Mouse (Mus musculus) lung, embryonic 16.5 days (tissue): Measurements from ENCODE around the gene Dlx4. TPM values are rescaled to one million over a fixed set of nuclear protein-coding genes. Genes with fewer than 3 reads are reported as not detected.

Experiments used
- ATAC-seq: fragments of 200-750 bp; cut with Nextera tagmentation; 2 replicates; pipeline ENCODE4 v1.8.0; 2017; ENCODE audit warnings: low read depth, mild to moderate bottlenecking, moderate library complexity
- H3K27ac ChIP-seq: fragments of 300-500 bp; sonication (generic); 2 replicates; pipeline ENCODE4 v1.5.1; 2014; ENCODE audit warnings: mild to moderate bottlenecking, control low read depth, low read length
- H3K27me3 ChIP-seq: fragments of 300-500 bp; sonication (generic); 2 replicates; pipeline ENCODE4 v1.6.1; 2014; ENCODE audit warnings: low read depth, low read length, mixed read lengths; ENCODE audit not compliant: control insufficient read depth, insufficient read depth
- H3K36me3 ChIP-seq: fragments of 300-500 bp; sonication (generic); 2 replicates; pipeline ENCODE4 v1.6.1; 2014; ENCODE audit warnings: low read length; ENCODE audit not compliant: control insufficient read depth, insufficient read depth
- H3K4me1 ChIP-seq: fragments of 300-500 bp; sonication (generic); replicated peaks from 2 replicates; pipeline ENCODE4 v1.6.1; 2014; ENCODE audit warnings: low read length, mixed read lengths; ENCODE audit not compliant: control insufficient read depth, insufficient read depth
- H3K4me2 ChIP-seq: fragments of 300-500 bp; sonication (generic); 2 replicates; pipeline ENCODE4 v1.6.1; 2014; ENCODE audit warnings: low read depth, low read length, control low read depth
- H3K4me3 ChIP-seq: fragments of 300-500 bp; sonication (generic); 2 replicates; pipeline ENCODE4 v1.5.1; 2014; ENCODE audit warnings: mild to moderate bottlenecking, low read length, control low read depth
- H3K9ac ChIP-seq: fragments of 300-500 bp; sonication (generic); 2 replicates; pipeline ENCODE4 v1.6.1; 2014; ENCODE audit warnings: low read length, control low read depth
- H3K9me3 ChIP-seq: fragments of 300-500 bp; sonication (generic); 2 replicates; pipeline ENCODE4 v1.6.1; 2016; ENCODE audit warnings: low read length; ENCODE audit not compliant: control insufficient read depth
- WGBS: fragments of 180-500 bp; shearing (Covaris S2); extraction: QIAGEN DNeasy Blood & Tissue Kit; methylation state at CpG from one replicate; pipeline ENCODE4 v1.1.7; 2014; 5-methylcytosine and 5-hydroxymethylcytosine counted together
- polyA plus RNA-seq: library from polyadenylated mRNA; unstranded; fragments of >200 nt; fragmentation: Nextera tagmentation; extraction: Ambion mirVana; gene quantifications from 2 replicates; pipeline ENCODE4 v1.2.1, GENCODE M21; 2015

The Dlx4 gene
- polyA plus RNA-seq, 1 experiment from 2014 or later: 1.3 TPM

DNA sequence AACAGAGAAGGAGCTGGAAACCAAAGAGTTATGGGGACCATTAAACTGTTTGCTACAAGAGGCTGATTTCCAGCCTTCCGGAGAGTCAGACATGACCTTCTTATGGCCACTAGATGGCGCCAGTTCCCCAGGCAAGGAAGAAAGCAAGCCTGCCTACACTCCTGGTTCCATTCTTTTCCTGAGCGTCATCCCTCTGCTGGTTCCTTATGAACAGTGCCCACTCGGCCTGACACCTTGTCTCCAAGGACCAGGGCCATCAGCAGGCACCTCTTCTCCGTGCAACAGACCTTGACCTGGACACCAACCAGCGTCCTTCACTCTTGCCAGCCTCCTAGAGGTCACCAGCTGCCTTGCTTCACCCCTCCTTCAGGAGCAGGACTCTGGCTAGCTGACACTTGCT, 29.0 kb downstream of the Dlx4 start:
- H3K27ac ChIP-seq: no peak overlapping the region
- no peak overlapping the region for H3K9ac ChIP-seq
- no peaks in the 10 kb centered on the region for H3K9me3 ChIP-seq
- no peak overlapping the region for H3K4me2 ChIP-seq
- H3K4me3 ChIP-seq: no peak overlapping the region
- H3K36me3 ChIP-seq: no peaks in the 10 kb centered on the region
- 4% methylated on average over 6 of the region's 6 CpGs for WGBS
- H3K4me1 ChIP-seq: peaks cover 14% of the 10 kb centered on the region
- peak; percentile 46 for ATAC-seq
- H3K27me3 ChIP-seq: peaks cover 41% of the 10 kb centered on the region

DNA sequence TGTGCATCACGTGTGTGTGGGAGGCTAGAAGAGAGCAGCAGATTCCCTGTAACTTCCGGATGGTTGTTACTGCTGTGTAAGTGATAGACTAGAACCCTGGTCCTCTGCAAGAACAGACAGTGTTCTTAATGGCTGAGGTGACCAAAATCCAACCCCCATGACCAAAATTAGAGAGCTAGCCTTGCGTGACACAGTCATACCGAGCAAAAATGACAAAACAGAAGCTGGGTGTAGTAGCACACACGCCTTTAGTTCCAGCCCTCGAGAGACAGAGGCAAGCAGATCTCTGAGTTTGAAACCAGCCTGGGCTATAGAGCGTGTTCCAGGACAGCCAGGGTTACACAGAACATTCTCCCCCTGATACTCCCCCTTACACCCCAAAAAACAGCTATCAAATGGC, 36.0 kb downstream of the Dlx4 start:
- Histone ChIP-seq H3K27ac (no peak overlapping the region), H3K4me1 (peaks cover 15% of the 10 kb centered on the region), H3K4me2 (no peak overlapping the region), H3K9me3 (no peaks in the 10 kb centered on the region), H3K4me3 (no peak overlapping the region), H3K36me3 (no peaks in the 10 kb centered on the region), H3K9ac (no peak overlapping the region), H3K27me3 (no peaks in the 10 kb centered on the region)
- ATAC-seq: no peak
- WGBS: 84% methylated on average over 7 of the region's 7 CpGs

DNA sequence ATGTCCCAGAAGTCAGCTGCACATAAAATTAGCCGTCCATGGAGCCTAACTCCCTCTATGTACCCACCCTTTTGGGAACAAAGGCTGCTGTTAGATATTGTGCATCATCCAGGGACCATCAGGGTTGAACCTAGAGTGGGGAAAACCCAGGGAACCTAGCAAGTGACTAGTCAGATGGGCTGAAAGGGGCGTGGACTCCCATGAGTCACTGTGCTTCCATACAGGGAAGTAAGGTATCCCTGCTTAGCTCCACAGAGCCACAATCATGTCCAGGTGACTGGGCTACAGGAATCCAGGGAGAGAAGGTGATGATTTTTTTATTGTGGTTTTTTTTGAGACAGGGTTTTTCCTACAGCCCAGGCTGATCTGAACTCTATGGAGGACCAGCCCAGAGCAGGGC, 37.1 kb downstream of the Dlx4 start:
- 80% methylated on average over 2 of the region's 2 CpGs for WGBS
- no peak overlapping the region for H3K4me2 ChIP-seq
- H3K27ac ChIP-seq: no peak overlapping the region
- H3K27me3 ChIP-seq: no peaks in the 10 kb centered on the region
- H3K9ac ChIP-seq: no peak overlapping the region
- no peak overlapping the region for H3K4me3 ChIP-seq
- no peaks in the 10 kb centered on the region for H3K36me3 ChIP-seq
- H3K4me1 ChIP-seq: peaks cover 16% of the 10 kb centered on the region
- ATAC-seq: no peak
- H3K9me3 ChIP-seq: no peaks in the 10 kb centered on the region

DNA sequence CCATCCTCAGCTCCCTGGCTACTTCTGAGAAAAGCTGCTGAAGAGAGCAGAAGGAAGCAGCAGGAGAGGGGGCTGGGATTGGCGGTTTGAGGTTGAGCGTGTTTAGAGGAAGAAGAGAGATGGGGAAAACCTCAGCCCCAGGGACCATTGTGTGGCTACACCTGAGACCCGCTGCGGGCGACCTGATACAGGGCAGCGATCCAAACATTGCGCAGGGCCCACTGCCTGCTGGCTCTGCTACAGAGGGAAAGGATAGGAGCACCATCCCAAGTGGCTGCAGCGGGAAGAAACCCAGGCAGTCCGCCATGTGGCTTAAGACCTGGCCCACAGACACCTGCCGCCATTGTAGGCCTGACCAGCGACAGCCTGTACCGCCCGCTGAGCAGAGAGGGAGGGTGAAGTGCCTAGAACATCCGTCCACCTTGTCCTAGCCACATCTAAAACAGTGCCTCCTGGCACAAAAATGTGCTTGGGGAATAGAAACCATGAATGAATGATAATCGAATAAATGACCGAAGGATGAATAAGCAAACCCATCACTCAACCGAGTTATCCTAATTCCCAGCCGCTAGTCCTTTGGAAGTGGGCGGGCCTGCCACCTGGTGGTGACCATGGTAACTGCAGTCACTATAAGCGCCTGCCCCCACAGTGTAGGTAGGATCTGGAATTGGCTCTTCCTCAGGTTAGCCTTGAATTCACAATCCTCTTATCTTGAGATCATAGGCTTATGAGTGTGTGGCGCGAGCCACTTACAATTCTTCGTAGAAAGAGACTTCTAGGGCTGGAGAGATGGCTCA, 39.4 kb downstream of the Dlx4 start:
- Histone ChIP-seq H3K9ac (no peak overlapping the region), H3K9me3 (peaks cover 3% of the 10 kb centered on the region; the same call in 1 of the 2 replicates), H3K4me2 (no peak overlapping the region), H3K4me3 (no peak overlapping the region), H3K36me3 (no peaks in the 10 kb centered on the region), H3K4me1 (peaks cover 16% of the 10 kb centered on the region), H3K27me3 (no peaks in the 10 kb centered on the region), H3K27ac (no peak overlapping the region; the same call in 1 of the 2 replicates)
- peak; percentile 43 for ATAC-seq
- 31% methylated on average over 23 of the region's 23 CpGs for WGBS

DNA sequence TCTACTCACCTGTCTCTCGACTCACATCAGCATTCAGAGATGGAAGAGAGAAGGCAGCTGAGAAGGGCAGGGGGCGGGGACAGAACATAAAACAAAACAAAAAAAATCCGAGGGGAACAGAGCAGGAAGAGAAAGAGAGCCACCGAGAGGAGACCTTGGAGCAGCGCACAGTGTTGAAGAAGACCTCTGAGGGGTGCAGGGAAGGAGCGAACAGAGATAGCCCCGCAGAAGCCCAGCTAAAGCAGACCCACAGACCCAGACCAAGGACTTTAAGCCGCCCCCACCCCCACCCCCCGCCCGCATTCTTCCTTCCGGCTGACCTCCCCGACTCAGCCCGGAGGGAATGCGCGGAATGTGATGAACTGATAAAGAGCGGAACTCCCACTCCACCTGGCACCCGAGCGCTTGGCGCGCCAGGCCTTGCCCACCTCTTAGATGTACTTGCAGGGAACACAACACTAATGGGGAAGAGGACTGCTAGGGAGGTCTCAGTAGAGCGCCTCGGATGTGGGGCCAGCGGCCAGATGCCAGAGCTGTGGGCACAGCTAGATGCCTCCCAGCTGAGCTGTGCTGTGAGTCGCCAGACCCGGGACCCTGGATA, 40.7 kb downstream of the Dlx4 start:
- Histone ChIP-seq H3K27ac (peak overlapping the region; percentile 85), H3K36me3 (no peaks in the 10 kb centered on the region), H3K9me3 (peaks cover 3% of the 10 kb centered on the region; the same call in 1 of the 2 replicates), H3K9ac (peak overlapping the region; percentile 62), H3K27me3 (no peaks in the 10 kb centered on the region), H3K4me3 (peak overlapping the region; percentile 41), H3K4me1 (peaks cover 22% of the 10 kb centered on the region), H3K4me2 (peak overlapping the region; percentile 59)
- ATAC-seq: peak; percentile 76
- 1% methylated on average over 25 of the region's 25 CpGs for WGBS

DNA sequence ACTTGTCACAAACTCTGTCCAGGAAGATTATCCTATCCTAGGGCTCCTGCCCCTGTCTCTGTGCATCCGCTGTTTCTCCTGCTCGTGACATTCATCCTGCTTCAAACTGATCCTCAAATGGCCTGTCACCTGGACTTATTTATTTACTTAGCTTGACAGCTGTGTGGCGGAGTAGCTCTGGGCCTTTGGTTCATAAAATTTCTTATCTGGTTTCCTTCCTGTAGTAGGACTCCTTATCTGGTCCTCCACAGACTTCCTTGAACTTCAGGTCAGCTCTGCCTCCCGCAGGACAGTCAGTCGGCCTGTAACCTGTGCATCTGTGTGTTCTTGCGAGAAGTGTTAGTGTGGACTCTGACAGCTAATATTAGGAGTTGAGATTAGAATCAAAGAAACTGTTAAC, 41.8 kb downstream of the Dlx4 start:
- WGBS: 26% methylated on average over 6 of the region's 6 CpGs
- Histone ChIP-seq H3K4me3 (no peak overlapping the region), H3K9ac (no peak overlapping the region), H3K36me3 (no peaks in the 10 kb centered on the region), H3K4me1 (peaks cover 22% of the 10 kb centered on the region), H3K27ac (no peak overlapping the region), H3K27me3 (no peaks in the 10 kb centered on the region), H3K9me3 (peaks cover 3% of the 10 kb centered on the region; the same call in 1 of the 2 replicates), H3K4me2 (no peak overlapping the region; the same call in 1 of the 2 replicates)
- no peak for ATAC-seq

DNA sequence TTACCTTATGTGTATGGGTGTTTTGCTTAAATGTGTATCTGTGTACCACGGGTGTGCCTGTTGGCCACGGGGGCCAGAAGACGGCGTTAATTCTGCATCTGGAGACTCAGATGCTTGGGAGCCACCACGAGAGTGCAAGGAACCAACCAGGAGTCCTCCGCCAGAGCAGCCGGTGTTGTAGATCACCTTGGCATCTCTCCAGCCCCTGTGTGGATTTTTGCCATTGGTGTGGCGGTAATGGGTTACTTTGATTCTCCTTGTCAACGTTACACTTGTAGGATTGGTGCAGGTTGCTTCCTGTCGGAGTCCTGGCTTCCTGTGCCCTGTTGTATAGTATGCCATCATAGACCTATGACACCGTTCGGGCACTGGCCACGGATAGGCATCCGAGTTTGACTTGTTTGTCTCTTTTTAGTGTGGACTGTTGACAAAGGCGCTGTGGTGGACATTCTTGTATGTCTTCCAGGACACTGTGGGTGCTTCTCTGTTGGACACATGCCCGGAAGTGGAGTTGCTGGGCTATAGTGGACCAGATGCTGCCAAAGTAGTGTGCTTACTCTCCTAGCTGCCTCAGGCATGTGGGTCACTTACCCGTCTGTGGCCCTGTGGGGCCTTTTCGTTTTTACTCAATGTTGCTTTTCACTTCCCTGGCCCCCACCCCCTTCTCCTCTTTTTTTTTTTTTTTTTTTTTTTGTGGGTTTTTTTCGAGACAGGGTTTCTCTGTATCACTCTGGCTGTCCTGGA, 43.7 kb downstream of the Dlx4 start:
- Histone ChIP-seq H3K36me3 (no peaks in the 10 kb centered on the region), H3K9me3 (peaks cover 3% of the 10 kb centered on the region; the same call in 1 of the 2 replicates), H3K27ac (no peak overlapping the region), H3K4me3 (no peak overlapping the region), H3K27me3 (no peaks in the 10 kb centered on the region), H3K4me1 (peaks cover 32% of the 10 kb centered on the region), H3K4me2 (no peak overlapping the region), H3K9ac (no peak overlapping the region)
- ATAC-seq: 0 out of 2 replicates have a peak, but pooled peaks have one; percentile 15
- WGBS: 74% methylated on average over 19 of the region's 19 CpGs

DNA sequence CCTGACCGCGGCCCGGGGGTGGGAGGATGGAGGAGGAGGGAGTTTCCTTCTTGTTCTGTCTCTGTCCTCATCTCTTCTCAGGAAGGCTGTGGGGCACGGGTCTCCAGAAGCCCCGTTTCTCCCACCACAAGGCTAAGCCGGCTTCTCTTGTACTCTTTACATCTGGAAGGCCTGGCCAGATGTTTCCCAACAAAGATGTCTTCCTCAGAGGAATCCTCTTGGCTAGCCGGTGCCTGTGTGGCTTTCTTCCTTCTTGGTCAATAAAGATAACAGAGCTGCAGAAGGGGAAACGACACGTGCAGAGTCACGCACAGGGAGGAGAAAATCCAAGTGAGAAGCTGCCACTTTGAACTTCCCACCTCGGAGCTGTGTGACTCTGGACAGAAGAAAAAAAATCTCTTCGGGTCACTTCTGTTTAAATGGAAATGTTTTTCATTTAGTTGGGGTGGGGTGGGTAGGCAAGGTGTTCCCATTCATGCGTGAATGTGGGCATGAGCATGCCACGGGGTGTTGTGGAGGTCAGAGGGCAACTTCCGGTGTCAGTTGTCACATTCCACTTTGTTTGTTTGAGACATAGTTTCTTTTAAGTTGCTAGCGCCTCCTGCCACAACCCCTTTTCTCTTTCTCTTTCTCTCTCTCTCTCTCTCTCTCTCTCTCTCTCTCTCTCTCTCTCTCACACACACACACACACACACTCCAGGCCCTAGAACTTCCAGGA, 44.8 kb downstream of the Dlx4 start:
- peaks cover 39% of the 10 kb centered on the region for H3K4me1 ChIP-seq
- WGBS: 20% methylated on average over 16 of the region's 16 CpGs
- peaks cover 3% of the 10 kb centered on the region; the same call in 1 of the 2 replicates for H3K9me3 ChIP-seq
- no peak overlapping the region for H3K9ac ChIP-seq
- H3K36me3 ChIP-seq: no peaks in the 10 kb centered on the region
- ATAC-seq: no peak
- H3K4me3 ChIP-seq: no peak overlapping the region
- H3K4me2 ChIP-seq: no peak overlapping the region
- no peak overlapping the region for H3K27ac ChIP-seq
- no peaks in the 10 kb centered on the region for H3K27me3 ChIP-seq
